Mouse (Mus musculus) liver, adult 2 months (tissue): ENCODE results near the gene Tcte3. TPM values are rescaled to one million over a fixed set of nuclear protein-coding genes. Genes with fewer than 3 reads are reported as not detected.
"Not testable (repeated sequence)": the region's sequence is repeated elsewhere in the genome, so short reads cannot be mapped to it uniquely, and the experiment has no call there.

Experiments
- DNase-seq: peaks from one replicate; pipeline ENCODE4 v3.0.0-alpha.2; 2011; ENCODE audit warnings: low read depth, low spot score; ENCODE audit errors: extremely low read depth
- H3K27ac ChIP-seq: fragments of 200-500 bp; replicated peaks from 2 replicates; pipeline ENCODE4 v1.5.1; 2012; ENCODE audit warnings: low read depth, mild to moderate bottlenecking, control low read depth, inconsistent platforms, low read length; ENCODE audit not compliant: insufficient read depth
- H3K27me3 ChIP-seq: fragments of 200-500 bp; 2 replicates; pipeline ENCODE4 v1.6.1; 2012; ENCODE audit warnings: mild to moderate bottlenecking, moderate library complexity, low read length, inconsistent platforms; ENCODE audit not compliant: control insufficient read depth, insufficient read depth
- H3K36me3 ChIP-seq: fragments of 200-500 bp; 2 replicates; pipeline ENCODE4 v1.6.1; 2012; ENCODE audit warnings: low read length, inconsistent platforms; ENCODE audit not compliant: control insufficient read depth, insufficient read depth
- H3K4me1 ChIP-seq: fragments of 200-500 bp; 2 replicates; pipeline ENCODE4 v1.6.1; 2011; ENCODE audit warnings: low read length; ENCODE audit not compliant: control insufficient read depth, insufficient read depth
- H3K4me3 ChIP-seq: fragments of 200-500 bp; 2 replicates; pipeline ENCODE4 v1.5.1; 2011; ENCODE audit warnings: low read depth, mild to moderate bottlenecking, control low read depth, low read length, moderate library complexity; ENCODE audit not compliant: insufficient read depth
- H3K79me2 ChIP-seq: fragments of 200-500 bp; 2 replicates; pipeline ENCODE4 v1.6.1; 2012; ENCODE audit warnings: inconsistent platforms, mild to moderate bottlenecking, low read length, moderate library complexity; ENCODE audit not compliant: control insufficient read depth, insufficient read depth
- H3K9ac ChIP-seq: fragments of 200-500 bp; 2 replicates; pipeline ENCODE4 v1.6.1; 2012; ENCODE audit warnings: low read depth, mild to moderate bottlenecking, control low read depth, inconsistent platforms, low read length
- WGBS: fragments of 180-500 bp; shearing (Covaris S2); methylation state at CpG from one replicate; pipeline ENCODE4 v1.1.7; 2018; 5-methylcytosine and 5-hydroxymethylcytosine counted together
- polyA plus RNA-seq: library from polyadenylated mRNA; depleted of rRNA; stranded (reverse); fragments of >200 nt; gene quantifications from 2 replicates; pipeline ENCODE4 v1.2.3, GENCODE M21; 2012
- total RNA-seq: library from RNA; depleted of rRNA; stranded (reverse); fragments of >200 nt; gene quantifications from 2 replicates; pipeline ENCODE4 v1.2.3, GENCODE M21; 2014

Gene Tcte3
- total and polyA plus RNA-seq, 2 experiments, result not detected

GRCm38 (mm10) chr17:15050338-15050737 is 9.1 kb upstream of the Tcte3 start:
- WGBS, result no CpG with 5 or more reads among the region's 1 CpGs
- H3K4me3 ChIP-seq, H3K27ac ChIP-seq, H3K36me3 ChIP-seq, H3K79me2 ChIP-seq, H3K4me1 ChIP-seq, H3K27me3 ChIP-seq, DNase-seq, H3K9ac ChIP-seq: not testable (repeated sequence)

GRCm38 (mm10) chr17:15040455-15040854 is 833 bp downstream of the Tcte3 start:
- H3K4me1 ChIP-seq, H3K4me3 ChIP-seq, DNase-seq, H3K27me3 ChIP-seq, H3K9ac ChIP-seq, H3K27ac ChIP-seq, H3K79me2 ChIP-seq, H3K36me3 ChIP-seq: not testable (repeated sequence)
- WGBS, result no CpG with 5 or more reads among the region's 3 CpGs

GRCm38 (mm10) chr17:15031414-15031813 is 9.9 kb downstream of the Tcte3 start:
- not testable (repeated sequence) for H3K79me2 ChIP-seq, DNase-seq, H3K27ac ChIP-seq, H3K9ac ChIP-seq, H3K36me3 ChIP-seq, H3K4me3 ChIP-seq, H3K27me3 ChIP-seq, H3K4me1 ChIP-seq
- WGBS, result no CpG with 5 or more reads among the region's 4 CpGs

- H3K4me3 ChIP-seq, H3K4me1 ChIP-seq, H3K27me3 ChIP-seq, H3K27ac ChIP-seq, H3K9ac ChIP-seq, H3K79me2 ChIP-seq, H3K36me3 ChIP-seq, DNase-seq: not testable (repeated sequence)
- WGBS, result no CpG with 5 or more reads among the region's 6 CpGs
These were observed 15.8 kb downstream of the Tcte3 start for GRCm38 (mm10) chr17:15025513-15025912.

GRCm38 (mm10) chr17:15024502-15025193 is 16.6 kb downstream of the Tcte3 start:
- H3K79me2 ChIP-seq, H3K27ac ChIP-seq, DNase-seq, H3K4me1 ChIP-seq, H3K27me3 ChIP-seq, H3K9ac ChIP-seq, H3K4me3 ChIP-seq, H3K36me3 ChIP-seq: not testable (repeated sequence)
- no CpG with 5 or more reads among the region's 48 CpGs for WGBS

GRCm38 (mm10) chr17:15023878-15024492 is 17.3 kb downstream of the Tcte3 start:
- not testable (repeated sequence) for H3K27me3 ChIP-seq, H3K79me2 ChIP-seq, H3K4me1 ChIP-seq, H3K9ac ChIP-seq, H3K36me3 ChIP-seq, H3K4me3 ChIP-seq, DNase-seq, H3K27ac ChIP-seq
- WGBS, result no CpG with 5 or more reads among the region's 97 CpGs

- not testable (repeated sequence) for H3K9ac ChIP-seq, H3K4me1 ChIP-seq, H3K79me2 ChIP-seq, H3K4me3 ChIP-seq, H3K36me3 ChIP-seq, H3K27me3 ChIP-seq
- WGBS, result 53% methylated on average over 3 of the region's 3 CpGs
- DNase-seq, result peak; percentile 36
- H3K27ac ChIP-seq, result peak overlapping the region; percentile 74
These were observed 19.6 kb downstream of the Tcte3 start for GRCm38 (mm10) chr17:15021503-15022220.

GRCm38 (mm10) chr17:15009706-15010413 is 31.4 kb downstream of the Tcte3 start, which contains the start of gene Gm3435:
TSS of gene Gm3435 (plus strand) at chr17:15010176.
- not testable (repeated sequence) for H3K36me3 ChIP-seq, DNase-seq, H3K79me2 ChIP-seq, H3K4me1 ChIP-seq, H3K27ac ChIP-seq, H3K4me3 ChIP-seq, H3K27me3 ChIP-seq, H3K9ac ChIP-seq
- WGBS, result no CpG with 5 or more reads among the region's 60 CpGs
